Mouse (Mus musculus): ENCODE data around the gene Naa10. TPM values are rescaled to one million over a fixed set of nuclear protein-coding genes. Genes with fewer than 3 reads are reported as not detected.

The Naa10 gene
- 10 to 100 TPM; 76.0 to 85.1 TPM for total RNA-seq (2021)
- long read RNA-seq, experiment 1, transcript Naa10-203 (8 exons, 979 nt), result minor isoform, 6 of 99 reads
- long read RNA-seq, experiment 1, transcript Naa10-201 (8 exons, 962 nt), result minor isoform, 12 of 99 reads
- long read RNA-seq, experiment 1, transcript Naa10-204 (8 exons, 1,031 nt), result major isoform, 69 of 99 reads
- long read RNA-seq, experiment 1, partial matches to known transcripts, result 3 of 99 reads
- long read RNA-seq, experiment 1, other reads (novel, unspliced or antisense), result 7 of 99 reads
- long read RNA-seq, experiment 2, transcript Naa10-204 (8 exons, 1,031 nt), result major isoform, 26 of 47 reads
- long read RNA-seq, experiment 2, transcript Naa10-203 (8 exons, 979 nt), result minor isoform, 5 of 47 reads
- long read RNA-seq, experiment 2, transcript Naa10-201 (8 exons, 962 nt), result minor isoform, 11 of 47 reads
- long read RNA-seq, experiment 2, partial matches to known transcripts, result 1 of 47 reads
- long read RNA-seq, experiment 2, other reads (novel, unspliced or antisense), result 4 of 47 reads

DNA sequence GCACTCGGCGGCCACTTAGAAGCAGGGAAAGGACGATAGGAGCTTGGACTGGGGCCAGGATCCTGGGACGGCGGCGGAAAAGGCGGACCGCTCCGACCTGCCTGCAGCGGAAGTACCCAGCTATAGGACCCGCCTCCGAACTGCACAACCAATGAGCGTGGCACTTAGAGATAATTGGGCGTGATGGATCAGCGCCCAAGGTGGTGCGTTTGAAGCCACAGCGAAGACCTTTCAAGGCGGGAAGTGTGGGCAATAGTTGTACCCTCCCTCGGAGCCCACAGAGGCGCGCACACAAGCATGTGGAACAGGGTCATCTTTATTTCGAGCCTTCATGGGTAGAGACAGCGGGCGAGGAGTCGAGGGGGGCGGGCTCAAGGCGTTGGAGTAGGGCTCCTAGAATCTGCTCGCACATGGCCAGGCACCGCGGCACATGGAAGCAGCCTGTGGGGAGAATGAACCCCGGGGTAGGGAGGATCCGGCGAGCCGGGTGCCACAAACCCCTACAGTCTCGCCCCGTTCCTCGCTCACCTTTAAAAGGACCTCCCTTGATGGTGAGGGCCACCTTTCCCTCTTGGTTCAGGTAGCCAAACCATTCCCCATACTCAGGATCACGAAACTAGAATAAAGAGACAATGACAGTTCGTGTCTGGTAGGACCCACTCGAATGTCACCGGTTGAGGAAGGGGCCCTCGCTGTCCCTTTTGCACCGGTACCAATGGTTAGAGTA lies at the start of gene Naa10, which contains the start of gene Arhgap4:
Naa10 (minus strand) TSS at position 122 of the 727 bp plus-strand sequence.
Arhgap4 (minus strand) TSS at position 48 of the 727 bp plus-strand sequence.
- peak; percentile 92 to 93 for DNase-seq

GRCm38 (mm10) chrX:73970781-73971180 lies 49.0 kb upstream of the Naa10 start:
- no peak for DNase-seq

- DNase-seq, result no peak
Observed at GRCm38 (mm10) chrX:73969729-73970128, 48.0 kb upstream of the Naa10 start.

DNA sequence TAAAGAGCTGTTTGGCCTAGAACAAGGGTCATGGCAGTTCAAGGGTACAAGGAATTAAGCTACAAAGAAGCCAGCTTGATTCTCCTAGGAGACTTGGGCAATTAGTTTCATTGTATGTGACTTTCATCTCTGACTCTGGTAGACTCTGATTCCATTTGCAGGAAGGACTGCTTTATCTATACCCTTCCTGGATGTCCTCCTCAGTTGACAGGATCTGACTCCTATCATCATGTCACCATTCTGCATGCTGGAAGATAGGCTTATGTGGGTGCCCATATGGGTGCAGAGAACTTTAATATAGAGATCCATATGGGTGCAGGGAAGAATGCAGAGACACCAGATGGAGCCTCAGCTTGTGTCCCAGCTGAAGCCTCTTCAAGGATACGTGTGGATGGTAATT lies 47.4 kb upstream of the Naa10 start:
- no peak for DNase-seq

DNA sequence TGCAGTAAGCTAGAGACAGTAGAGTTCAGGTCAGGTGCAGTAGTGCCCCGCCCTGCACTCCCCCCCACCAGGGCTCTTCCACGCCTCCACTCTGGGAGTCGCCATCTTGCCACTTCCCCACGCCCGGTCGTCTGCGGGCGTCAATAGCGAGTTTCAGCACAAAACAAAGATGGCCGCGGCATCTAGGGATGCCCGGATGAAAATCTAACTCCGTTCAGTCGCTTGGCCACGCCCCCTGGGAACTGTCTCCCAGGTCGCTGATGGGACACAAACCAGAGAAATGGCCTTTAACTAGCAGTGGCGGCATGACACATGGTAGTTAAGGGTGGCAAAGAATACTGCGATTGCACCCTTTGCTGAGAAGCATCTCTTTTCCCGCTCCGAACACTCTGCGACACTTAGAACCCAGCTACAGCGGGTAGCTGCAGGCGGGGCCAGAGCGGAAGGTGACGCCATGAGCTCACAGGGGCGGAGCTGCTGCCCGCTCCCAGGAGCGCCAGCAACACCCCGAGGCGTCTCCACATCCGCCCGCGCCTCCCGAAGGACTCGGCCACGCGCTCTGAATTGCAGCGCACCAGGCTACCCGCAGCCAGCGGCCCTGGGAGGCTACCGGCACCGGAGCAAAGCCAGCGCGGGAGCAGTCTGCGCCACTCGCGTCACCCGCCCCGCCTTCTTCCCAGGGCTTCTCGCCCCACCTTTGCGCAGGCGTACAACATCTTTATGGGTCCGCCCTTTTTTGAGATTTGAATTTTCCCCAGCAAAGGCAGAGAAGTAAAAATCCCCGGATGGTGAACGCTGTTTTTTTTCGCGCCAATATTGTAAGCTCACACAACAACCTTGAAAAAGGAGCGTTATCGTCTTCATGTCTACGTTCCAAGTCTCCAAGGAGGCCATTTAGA lies 45.7 kb upstream of the Naa10 start:
- DNase-seq, result peak; percentile 87 to 88

- peak; percentile 92 to 95 for DNase-seq
Observed at GRCm38 (mm10) chrX:73966248-73967176, 44.8 kb upstream of the Naa10 start, which contains the start of gene Hcfc1. Gene Hcfc1 (minus strand): TSS chrX:73966357.

GRCm38 (mm10) chrX:73965307-73965706 lies 43.6 kb upstream of the Naa10 start:
- DNase-seq, result peak; percentile 69 to 80

GRCm38 (mm10) chrX:73964363-73964762 lies 42.6 kb upstream of the Naa10 start:
- peak in 1 of 2 experiments; percentile 21 for DNase-seq

DNA sequence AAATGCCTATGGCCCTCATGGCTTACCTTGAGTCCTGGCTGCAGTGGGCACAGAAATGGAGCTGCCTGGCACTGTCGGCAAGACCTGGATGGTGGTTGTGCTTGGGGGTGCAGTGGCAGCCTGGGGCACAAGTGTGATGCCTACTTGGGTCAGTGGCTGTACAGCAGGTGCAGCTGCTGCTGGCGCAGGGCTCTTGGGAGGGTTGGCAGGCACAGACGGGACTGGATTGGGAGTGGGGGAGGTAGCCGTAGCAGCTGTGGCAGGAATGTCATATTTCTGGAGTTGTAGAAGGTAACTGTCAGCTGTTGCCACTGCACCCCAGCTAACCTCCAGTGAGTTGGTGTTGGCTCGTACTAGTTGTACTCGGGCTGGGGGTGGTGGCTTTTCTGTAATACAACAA lies 33.2 kb upstream of the Naa10 start:
- no peak for DNase-seq

GRCm38 (mm10) chrX:73952603-73953002 lies 30.9 kb upstream of the Naa10 start:
- no peak for DNase-seq

- no peak for DNase-seq
Observed at GRCm38 (mm10) chrX:73949341-73949740, 27.6 kb upstream of the Naa10 start.

GRCm38 (mm10) chrX:73948647-73949046 lies 26.9 kb upstream of the Naa10 start:
- DNase-seq, result peak; percentile 29 to 36

DNA sequence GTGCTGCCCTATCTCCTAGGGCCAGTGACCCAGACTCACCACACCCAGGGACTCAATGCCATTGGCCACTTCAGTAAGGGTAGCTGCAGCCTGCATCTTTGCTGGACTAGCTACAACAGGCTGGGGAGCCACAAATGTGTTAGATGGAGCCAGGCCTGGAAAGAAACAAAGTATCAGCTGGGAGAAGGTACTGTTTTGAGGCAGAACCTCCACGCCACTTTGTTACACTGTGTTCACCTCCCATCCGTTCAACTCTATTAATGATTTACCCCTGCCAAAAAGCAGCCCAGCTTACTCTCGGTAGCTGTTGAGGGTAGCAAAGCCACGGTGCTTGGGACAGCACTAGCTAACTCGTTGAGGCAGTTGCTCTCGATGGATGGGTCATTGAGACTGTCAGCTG lies 25.2 kb upstream of the Naa10 start:
- no peak for DNase-seq

DNA sequence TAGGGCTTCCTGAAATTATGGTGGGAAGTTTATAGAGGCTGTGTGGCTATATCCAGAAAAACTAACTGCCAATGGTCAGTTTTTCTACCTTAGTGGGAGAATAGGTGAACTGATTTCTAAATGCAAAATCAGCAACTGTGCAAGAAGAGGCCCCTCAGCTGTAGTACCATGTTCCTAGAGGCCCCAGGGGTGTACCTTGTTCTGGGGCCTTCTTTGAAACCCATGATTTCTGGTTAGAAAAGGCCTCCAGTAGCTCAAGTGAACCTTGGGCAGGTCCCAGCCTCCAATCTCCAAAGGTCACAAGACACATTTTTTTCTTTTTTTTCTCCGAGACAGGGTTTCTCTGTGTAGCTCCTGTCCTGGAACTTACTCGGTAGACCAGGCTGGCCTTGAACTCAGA lies 20.6 kb upstream of the Naa10 start:
- no peak for DNase-seq

- no peak for DNase-seq
Observed at GRCm38 (mm10) chrX:73941860-73942259, 20.1 kb upstream of the Naa10 start.

- DNase-seq, result no peak
Observed at GRCm38 (mm10) chrX:73931871-73932270, 10.1 kb upstream of the Naa10 start.

DNA sequence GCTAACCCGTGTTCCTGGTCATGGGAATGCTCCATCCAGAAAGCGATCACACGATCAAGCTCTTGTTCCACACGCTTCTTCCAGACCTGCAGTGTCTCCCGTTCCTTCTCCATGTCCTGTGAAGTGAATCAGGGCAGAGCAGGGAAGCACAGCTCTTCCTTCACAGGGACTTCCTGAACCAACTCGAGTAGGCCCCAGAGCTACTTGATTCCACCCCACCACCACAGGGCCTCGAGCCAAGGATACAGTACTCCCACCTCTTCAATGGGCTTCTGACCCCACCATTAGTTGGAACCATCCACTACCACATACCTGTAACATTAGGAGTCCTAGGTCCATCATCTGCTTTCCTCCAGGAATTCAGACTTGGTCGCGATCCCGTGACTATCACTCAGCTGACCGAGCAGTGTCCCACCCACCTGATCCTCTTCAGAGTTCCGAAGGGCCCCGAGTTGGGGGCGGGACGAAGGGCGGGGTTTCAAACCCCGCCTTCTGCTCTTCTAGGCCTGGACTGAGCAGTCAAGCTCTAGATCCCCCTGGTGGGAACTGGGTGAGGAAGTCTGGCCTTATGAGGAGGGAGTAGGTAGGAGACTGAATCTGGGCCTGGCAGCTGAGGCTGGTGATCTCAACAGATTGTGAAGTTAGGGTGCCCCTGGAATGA lies 8.8 kb upstream of the Naa10 start, which contains the start of gene Renbp:
Renbp (minus strand) TSS at position 449 of the 661 bp plus-strand sequence.
- peak; percentile 67 to 79 for DNase-seq

GRCm38 (mm10) chrX:73922550-73922882 lies 772 bp upstream of the Naa10 start:
- no peak for DNase-seq

DNA sequence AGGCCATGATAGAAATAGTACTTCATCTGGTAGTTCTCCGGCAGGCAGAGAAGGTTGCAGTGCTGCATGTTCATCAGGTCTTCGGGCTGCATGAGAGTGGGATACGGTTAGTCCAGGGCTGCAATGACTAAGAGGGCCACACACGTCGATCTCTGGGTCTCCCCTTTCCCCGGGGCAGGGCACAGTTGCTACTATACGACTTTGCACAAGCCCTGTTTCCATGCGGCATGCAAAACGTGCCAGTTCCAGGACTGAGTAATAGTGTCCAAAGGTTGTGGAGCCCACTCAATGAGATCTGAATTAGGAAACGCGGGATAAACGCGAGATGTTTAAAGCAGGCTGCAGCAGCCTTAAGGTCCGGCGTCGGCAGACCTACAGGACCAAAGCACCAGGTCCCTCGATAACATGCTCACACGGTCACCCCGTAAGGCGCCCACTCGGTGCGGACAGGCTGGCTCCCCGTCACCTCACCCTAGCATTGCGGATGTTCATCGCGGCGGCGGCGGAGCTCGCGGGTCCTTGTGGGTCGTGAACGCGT lies 390 bp downstream of the Naa10 start:
- DNase-seq, result peak; percentile 10 to 16

DNA sequence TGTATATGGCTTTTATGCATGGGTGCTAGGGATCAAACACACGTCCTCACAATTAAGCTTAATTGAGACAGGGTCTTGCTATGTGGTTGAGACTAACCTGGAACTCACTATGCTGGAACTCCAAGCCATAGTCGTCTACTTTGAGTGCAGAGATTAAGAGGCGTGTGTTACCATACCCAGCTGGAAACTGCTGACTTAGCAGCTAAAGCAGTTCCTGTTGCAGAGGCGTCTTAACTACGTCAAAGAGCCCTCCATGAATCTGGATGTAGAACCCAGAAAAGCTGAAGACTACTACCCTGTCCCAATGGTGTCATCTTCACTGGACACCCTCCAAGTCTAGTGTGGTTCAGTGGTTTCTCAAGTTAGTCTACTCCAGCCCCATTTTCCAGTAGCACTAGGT lies 3.1 kb downstream of the Naa10 start:
- no peak for DNase-seq

Measured in adrenal gland, postnatal 36 days (tissue).